Mouse (Mus musculus) inflammation-experienced regulatory T-cells (primary cell): ENCODE measurements around the gene Txnip. TPM values are rescaled to one million over a fixed set of nuclear protein-coding genes. Genes with fewer than 3 reads are reported as not detected.

Experiments used
- polyA plus RNA-seq, 2 experiments: library from polyadenylated mRNA; unstranded; fragments of 100-300 nt; shearing (Covaris generic); gene quantifications; one replicate each; pipeline ENCODE4 v1.2.1; 2017

Gene Txnip
- polyA plus RNA-seq = 100 to 1,000 TPM; 658 to 845 TPM

GRCm38 (mm10) chr3:96557694-96558093 is at the start of gene Txnip:
Txnip (plus strand) TSS chr3:96557957.

GRCm38 (mm10) chr3:96524914-96525313 is 32.8 kb upstream of the Txnip start, which contains the start of gene Hfe2:
Hfe2 (plus strand) TSS chr3:96525172.

GRCm38 (mm10) chr3:96576690-96577541 is 19.2 kb downstream of the Txnip start, which contains the start of gene Gm16253:
Gm16253 (plus strand) TSS chr3:96576984.

GRCm38 (mm10) chr3:96593790-96594560 is 36.2 kb downstream of the Txnip start, which contains the start of gene Polr3gl:
Polr3gl (minus strand) TSS chr3:96594181.

GRCm38 (mm10) chr3:96596228-96596707 is 38.5 kb downstream of the Txnip start, which contains the start of gene Ankrd34a:
Ankrd34a (plus strand) TSS chr3:96596636.

GRCm38 (mm10) chr3:96600639-96601250 is 43.0 kb downstream of the Txnip start, which contains the start of gene Lix1l:
Lix1l (plus strand) TSS chr3:96601149.

Other genes with a start within 250 kb of the Txnip start
- gene BC107364, start 105.7 kb upstream of the Txnip start, polyA plus RNA-seq = 1 to 10 TPM in 1 of 2 experiments, not detected in 1; 1.5 TPM
- gene Hfe2, start 32.8 kb upstream of the Txnip start, polyA plus RNA-seq = under 1 TPM; 0.30 to 0.73 TPM
- under 1 TPM in 1 of 2 experiments, not detected in 1; 0.82 TPM for gene Gm16253, start 19.0 kb downstream of the Txnip start, polyA plus RNA-seq
- 10 to 100 TPM; 15.7 to 29.1 TPM for gene Polr3gl, start 36.2 kb downstream of the Txnip start, polyA plus RNA-seq
- under 1 TPM in 1 of 2 experiments, not detected in 1; 0.16 TPM for gene Ankrd34a, start 38.7 kb downstream of the Txnip start, polyA plus RNA-seq
- under 1 TPM; 0.24 to 0.44 TPM for gene Lix1l, start 43.2 kb downstream of the Txnip start, polyA plus RNA-seq
- 100 to 1,000 TPM; 131 to 148 TPM for gene Rbm8a, start 72.0 kb downstream of the Txnip start, polyA plus RNA-seq
- gene Pex11b, start 77.4 kb downstream of the Txnip start, polyA plus RNA-seq = 10 to 100 TPM; 47.2 to 47.4 TPM
- under 1 TPM; 0.06 to 0.69 TPM for gene Gm42957, start 77.5 kb downstream of the Txnip start, polyA plus RNA-seq
- under 1 TPM; 0.20 to 0.42 TPM for gene Itga10, start 87.6 kb downstream of the Txnip start, polyA plus RNA-seq
- 1 to 10 TPM in 1 of 2 experiments, under 1 TPM in 1; 0.06 to 1.1 TPM for gene Ankrd35, start 112.2 kb downstream of the Txnip start, polyA plus RNA-seq
- 10 to 100 TPM; 20.4 to 28.3 TPM for gene Pias3, start 138.4 kb downstream of the Txnip start, polyA plus RNA-seq
- under 1 TPM; 0.75 to 0.86 TPM for gene Nudt17, start 150.6 kb downstream of the Txnip start, polyA plus RNA-seq
- 10 to 100 TPM; 66.7 to 79.7 TPM for gene Polr3c, start 169.7 kb downstream of the Txnip start, polyA plus RNA-seq
- 100 to 1,000 TPM; 112 to 130 TPM for gene Rnf115, start 169.7 kb downstream of the Txnip start, polyA plus RNA-seq